Mouse (Mus musculus): ENCODE measurements around the gene Rnf130. TPM values are rescaled to one million over a fixed set of nuclear protein-coding genes. Genes with fewer than 3 reads are reported as not detected.

Gene Rnf130
- polyA plus RNA-seq, 2 experiments, result 16.0 to 36.3 TPM

GRCm38 (mm10) chr11:50041148-50041547 lies 16.0 kb downstream of the Rnf130 start:
- no peaks in the 10 kb centered on the region for H3K36me3 ChIP-seq (replicated peaks; ENCODE audit: control insufficient read depth, insufficient read depth, low read depth)
- no peak for ATAC-seq (ENCODE audit: insufficient read depth)
- no peak overlapping the region for H3K9ac ChIP-seq (replicated peaks)
- 38% methylated on average over 3 of the region's 3 CpGs for WGBS (ENCODE audit: insufficient replicate concordance)
- no peaks in the 10 kb centered on the region for H3K27me3 ChIP-seq (ENCODE audit: control insufficient read depth, insufficient read depth, low read length)
- TF ChIP-seq CTCF (IDR thresholded peaks at IDR 0.05; ENCODE audit: low read depth) (no peak), EP300 (IDR thresholded peaks at IDR 0.05; ENCODE audit: low read depth) (no peak)
- no peak overlapping the region for H3K4me2 ChIP-seq (ENCODE audit: low read depth)
- DNase-seq (ENCODE audit: low read depth in 3 of 3, low spot score in 3 of 3), result no peak
- H3K9me3 ChIP-seq (ENCODE audit: control insufficient read depth, low read length), result no peaks in the 10 kb centered on the region
- H3K4me3 ChIP-seq (ENCODE audit: insufficient read depth in 1 of 2, low read depth in 2 of 2, low read length in 2 of 2), result no peak overlapping the region
- peaks cover 20 to 24% of the 10 kb centered on the region in 2 experiments for H3K4me1 ChIP-seq (replicated peaks; ENCODE audit: control insufficient read depth in 2 of 2, insufficient read depth in 2 of 2, low read length in 1 of 2)
- H3K27ac ChIP-seq, result no peak overlapping the region

- H3K9me3 ChIP-seq (ENCODE audit: control insufficient read depth, low read length), result no peaks in the 10 kb centered on the region
- no peak overlapping the region for H3K9ac ChIP-seq (replicated peaks)
- H3K4me2 ChIP-seq (ENCODE audit: low read depth), result no peak overlapping the region; the same call in 1 of the 2 replicates
- TF ChIP-seq CTCF (IDR thresholded peaks at IDR 0.05; ENCODE audit: low read depth) (no peak), EP300 (IDR thresholded peaks at IDR 0.05; ENCODE audit: low read depth) (no peak)
- peaks cover 14 to 23% of the 10 kb centered on the region in 2 experiments for H3K4me1 ChIP-seq (replicated peaks; ENCODE audit: control insufficient read depth in 2 of 2, insufficient read depth in 2 of 2, low read length in 1 of 2)
- 24% methylated on average over 4 of the region's 4 CpGs for WGBS (ENCODE audit: insufficient replicate concordance)
- H3K27ac ChIP-seq, result no peak overlapping the region
- no peaks in the 10 kb centered on the region for H3K36me3 ChIP-seq (replicated peaks; ENCODE audit: control insufficient read depth, insufficient read depth, low read depth)
- ATAC-seq (ENCODE audit: insufficient read depth) (no peak), DNase-seq (ENCODE audit: low read depth in 3 of 3, low spot score in 3 of 3) (no peak)
- H3K4me3 ChIP-seq (ENCODE audit: insufficient read depth in 1 of 2, low read depth in 2 of 2, low read length in 2 of 2), result no peak overlapping the region
- no peaks in the 10 kb centered on the region for H3K27me3 ChIP-seq (ENCODE audit: control insufficient read depth, insufficient read depth, low read length)
Observed at GRCm38 (mm10) chr11:50042345-50042997, 17.3 kb downstream of the Rnf130 start.

- no peak overlapping the region for H3K27ac ChIP-seq
- peak; percentile 39; the same call in 1 of the 2 replicates for ATAC-seq (ENCODE audit: insufficient read depth)
- H3K27me3 ChIP-seq (ENCODE audit: control insufficient read depth, insufficient read depth, low read length), result no peaks in the 10 kb centered on the region
- 30% methylated on average over 4 of the region's 4 CpGs for WGBS (ENCODE audit: insufficient replicate concordance)
- H3K4me2 ChIP-seq (ENCODE audit: low read depth), result peak overlapping the region; percentile 1; the same call in 1 of the 2 replicates
- DNase-seq (ENCODE audit: low read depth in 3 of 3, low spot score in 3 of 3), result peak in 1 of 3 experiments; percentile 15
- H3K4me3 ChIP-seq (ENCODE audit: insufficient read depth in 1 of 2, low read depth in 2 of 2, low read length in 2 of 2), result no peak overlapping the region
- H3K36me3 ChIP-seq (replicated peaks; ENCODE audit: control insufficient read depth, insufficient read depth, low read depth), result no peaks in the 10 kb centered on the region
- peaks cover 14 to 30% of the 10 kb centered on the region in 2 experiments for H3K4me1 ChIP-seq (replicated peaks; ENCODE audit: control insufficient read depth in 2 of 2, insufficient read depth in 2 of 2, low read length in 1 of 2)
- H3K9ac ChIP-seq (replicated peaks), result no peak overlapping the region
- no peak for TF ChIP-seq CTCF (IDR thresholded peaks at IDR 0.05; ENCODE audit: low read depth)
- TF ChIP-seq EP300 (IDR thresholded peaks at IDR 0.05; ENCODE audit: low read depth), result peak; percentile 35; the same call in 1 of the 2 replicates
- no peaks in the 10 kb centered on the region for H3K9me3 ChIP-seq (ENCODE audit: control insufficient read depth, low read length)
Observed at GRCm38 (mm10) chr11:50044454-50044853, 19.3 kb downstream of the Rnf130 start.

GRCm38 (mm10) chr11:50047610-50048009 lies 22.5 kb downstream of the Rnf130 start:
- Histone ChIP-seq H3K36me3 (replicated peaks; ENCODE audit: control insufficient read depth, insufficient read depth, low read depth) (no peaks in the 10 kb centered on the region), H3K27me3 (ENCODE audit: control insufficient read depth, insufficient read depth, low read length) (no peaks in the 10 kb centered on the region), H3K9me3 (ENCODE audit: control insufficient read depth, low read length) (no peaks in the 10 kb centered on the region), H3K9ac (replicated peaks) (no peak overlapping the region), H3K4me1 (replicated peaks; ENCODE audit: control insufficient read depth in 2 of 2, insufficient read depth in 2 of 2, low read length in 1 of 2) (peaks cover 17 to 26% of the 10 kb centered on the region in 2 experiments), H3K4me2 (ENCODE audit: low read depth) (no peak overlapping the region), H3K27ac (no peak overlapping the region), H3K4me3 (ENCODE audit: insufficient read depth in 1 of 2, low read depth in 2 of 2, low read length in 2 of 2) (no peak overlapping the region)
- 24% methylated on average over 1 of the region's 1 CpGs for WGBS (ENCODE audit: insufficient replicate concordance)
- TF ChIP-seq EP300 (IDR thresholded peaks at IDR 0.05; ENCODE audit: low read depth) (no peak), CTCF (IDR thresholded peaks at IDR 0.05; ENCODE audit: low read depth) (no peak)
- DNase-seq (ENCODE audit: low read depth in 3 of 3, low spot score in 3 of 3) (no peak), ATAC-seq (ENCODE audit: insufficient read depth) (no peak)

- TF ChIP-seq CTCF (IDR thresholded peaks at IDR 0.05; ENCODE audit: low read depth), result no peak
- no peak for TF ChIP-seq EP300 (IDR thresholded peaks at IDR 0.05; ENCODE audit: low read depth)
- Histone ChIP-seq H3K4me2 (ENCODE audit: low read depth) (no peak overlapping the region), H3K27ac (no peak overlapping the region), H3K4me3 (ENCODE audit: insufficient read depth in 1 of 2, low read depth in 2 of 2, low read length in 2 of 2) (no peak overlapping the region), H3K4me1 (replicated peaks; ENCODE audit: control insufficient read depth in 2 of 2, insufficient read depth in 2 of 2, low read length in 1 of 2) (peaks cover 14 to 25% of the 10 kb centered on the region in 2 experiments), H3K36me3 (replicated peaks; ENCODE audit: control insufficient read depth, insufficient read depth, low read depth) (no peaks in the 10 kb centered on the region), H3K9me3 (ENCODE audit: control insufficient read depth, low read length) (no peaks in the 10 kb centered on the region), H3K9ac (replicated peaks) (no peak overlapping the region), H3K27me3 (ENCODE audit: control insufficient read depth, insufficient read depth, low read length) (no peaks in the 10 kb centered on the region)
- WGBS (ENCODE audit: insufficient replicate concordance), result 74% methylated on average over 6 of the region's 6 CpGs
- no peak for DNase-seq (ENCODE audit: low read depth in 3 of 3, low spot score in 3 of 3)
- ATAC-seq (ENCODE audit: insufficient read depth), result no peak
Observed at GRCm38 (mm10) chr11:50048115-50048514, 23.0 kb downstream of the Rnf130 start.

Data from liver, embryonic 14.5 days (tissue).